Mouse (Mus musculus): ENCODE data around the gene Tceal5.

Tceal5 gene

DNA sequence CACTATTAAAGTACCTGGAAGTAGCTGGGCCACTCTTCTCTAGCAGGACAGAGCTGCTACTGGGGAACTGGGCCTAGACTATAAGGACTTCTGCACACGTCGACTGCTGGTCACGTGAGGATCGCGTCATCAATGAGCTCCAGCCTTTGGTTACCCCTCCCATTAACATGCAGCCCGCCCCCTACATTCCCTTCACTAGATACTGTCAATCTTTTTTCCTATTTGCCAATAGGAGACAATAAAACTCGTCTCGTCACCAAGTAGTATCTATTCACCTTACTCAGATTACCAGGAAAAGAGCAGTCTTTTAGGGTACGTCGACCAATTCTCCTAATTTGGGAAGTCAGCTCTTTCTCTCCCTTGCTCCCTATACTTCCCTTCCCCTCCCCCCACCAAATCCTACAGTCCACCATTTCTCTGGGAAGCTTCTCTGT, 31.5 kb downstream of the Tceal5 start, which contains the start of gene Tceal8:
TSS of gene Tceal8 (minus strand) at position 225 of the 434 bp plus-strand sequence.
- DNase-seq (ENCODE audit: extremely low spot score, low spot score) = peak; percentile 66

- peak; percentile 63 for DNase-seq (ENCODE audit: extremely low spot score, low spot score)
Measured at GRCm38 (mm10) chrX:136171189-136172117, 32.2 kb downstream of the Tceal5 start.

DNA sequence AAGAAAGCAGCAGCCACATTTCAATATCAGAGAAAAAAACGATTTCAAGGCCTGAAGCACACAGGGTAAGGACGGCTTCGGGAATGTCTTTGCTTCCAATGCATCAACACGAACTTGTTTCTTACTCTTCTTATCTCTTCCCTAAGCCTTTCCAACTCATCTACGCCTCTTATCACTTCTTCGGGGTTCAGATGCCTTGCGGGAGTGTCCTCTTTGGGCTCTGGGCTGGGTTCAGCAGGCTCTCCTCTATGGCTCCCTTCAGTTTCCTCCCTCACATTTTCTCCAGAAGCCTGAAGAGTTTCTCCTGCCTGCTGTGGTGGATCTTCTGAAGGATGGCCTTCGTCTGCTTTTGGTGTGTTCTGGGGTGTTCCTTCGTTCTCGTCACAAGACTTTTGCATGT, 33.1 kb downstream of the Tceal5 start:
- DNase-seq (ENCODE audit: extremely low spot score, low spot score) = peak; percentile 15

Data from neural tube, embryonic 10.5 days (tissue).